Mouse (Mus musculus) liver, embryonic 16.5 days (tissue): ENCODE measurements around the gene Lrch4. TPM values are rescaled to one million over a fixed set of nuclear protein-coding genes. Genes with fewer than 3 reads are reported as not detected.

ENCODE experiments used
- ATAC-seq: fragments of 200-750 bp; cut with Nextera tagmentation; 2 replicates; pipeline ENCODE4 v1.8.0; 2017; ENCODE audit warnings: low read depth, mild to moderate bottlenecking, moderate number of reproducible peaks, moderate library complexity
- H3K27ac ChIP-seq: fragments of 300-500 bp; sonication (generic); 2 replicates; pipeline ENCODE4 v1.5.1; 2014; ENCODE audit warnings: mild to moderate bottlenecking, low read length
- H3K27me3 ChIP-seq: fragments of 300-500 bp; sonication (generic); 2 replicates; pipeline ENCODE4 v1.6.1; 2014; ENCODE audit warnings: low read depth, low read length, mixed read lengths; ENCODE audit not compliant: control insufficient read depth, insufficient read depth
- H3K36me3 ChIP-seq: fragments of 300-500 bp; sonication (generic); 2 replicates; pipeline ENCODE4 v1.6.1; 2014; ENCODE audit warnings: mild to moderate bottlenecking; ENCODE audit not compliant: control insufficient read depth, insufficient read depth
- H3K4me1 ChIP-seq: fragments of 300-500 bp; sonication (generic); 2 replicates; pipeline ENCODE4 v1.6.1; 2014; ENCODE audit warnings: low read depth, low read length, mixed read lengths; ENCODE audit not compliant: control insufficient read depth
- H3K4me2 ChIP-seq: fragments of 300-500 bp; sonication (generic); 2 replicates; pipeline ENCODE4 v1.6.1; 2014; ENCODE audit warnings: low read depth, low read length, mixed read lengths
- H3K4me3 ChIP-seq: fragments of 300-500 bp; sonication (generic); 2 replicates; pipeline ENCODE4 v1.5.1; 2014; ENCODE audit warnings: low read depth, mild to moderate bottlenecking, low read length
- H3K9ac ChIP-seq: fragments of 300-500 bp; sonication (generic); 2 replicates; pipeline ENCODE4 v1.6.1; 2014; ENCODE audit warnings: low read depth, low read length
- H3K9me3 ChIP-seq: fragments of 300-500 bp; sonication (generic); replicated peaks from 2 replicates; pipeline ENCODE4 v1.6.1; 2016; ENCODE audit warnings: low read length; ENCODE audit not compliant: control insufficient read depth
- WGBS: fragments of 180-500 bp; shearing (Covaris S2); extraction: QIAGEN DNeasy Blood & Tissue Kit; methylation state at CpG from one replicate; pipeline ENCODE4 v1.1.7; 2014; ENCODE audit not compliant: insufficient replicate concordance; 5-methylcytosine and 5-hydroxymethylcytosine counted together
- polyA plus RNA-seq: library from polyadenylated mRNA; unstranded; fragments of >200 nt; fragmentation: Nextera tagmentation; extraction: Ambion mirVana; gene quantifications from 2 replicates; pipeline ENCODE4 v1.2.1, GENCODE M21; 2015

Gene Lrch4
- polyA plus RNA-seq, 1 experiment from 2014 or later = 25.1 TPM

- Histone ChIP-seq H3K27me3 (no peaks in the 10 kb centered on the region), H3K9ac (no peak overlapping the region), H3K4me3 (no peak overlapping the region), H3K27ac (peak overlapping the region; percentile 45; the same call in 1 of the 2 replicates), H3K4me1 (peaks cover 29% of the 10 kb centered on the region), H3K36me3 (no peaks in the 10 kb centered on the region), H3K4me2 (no peak overlapping the region), H3K9me3 (no peaks in the 10 kb centered on the region)
- 71% methylated on average over 6 of the region's 6 CpGs for WGBS
- no peak for ATAC-seq
Measured at GRCm38 (mm10) chr5:137597625-137598024, 31.3 kb upstream of the Lrch4 start.

DNA sequence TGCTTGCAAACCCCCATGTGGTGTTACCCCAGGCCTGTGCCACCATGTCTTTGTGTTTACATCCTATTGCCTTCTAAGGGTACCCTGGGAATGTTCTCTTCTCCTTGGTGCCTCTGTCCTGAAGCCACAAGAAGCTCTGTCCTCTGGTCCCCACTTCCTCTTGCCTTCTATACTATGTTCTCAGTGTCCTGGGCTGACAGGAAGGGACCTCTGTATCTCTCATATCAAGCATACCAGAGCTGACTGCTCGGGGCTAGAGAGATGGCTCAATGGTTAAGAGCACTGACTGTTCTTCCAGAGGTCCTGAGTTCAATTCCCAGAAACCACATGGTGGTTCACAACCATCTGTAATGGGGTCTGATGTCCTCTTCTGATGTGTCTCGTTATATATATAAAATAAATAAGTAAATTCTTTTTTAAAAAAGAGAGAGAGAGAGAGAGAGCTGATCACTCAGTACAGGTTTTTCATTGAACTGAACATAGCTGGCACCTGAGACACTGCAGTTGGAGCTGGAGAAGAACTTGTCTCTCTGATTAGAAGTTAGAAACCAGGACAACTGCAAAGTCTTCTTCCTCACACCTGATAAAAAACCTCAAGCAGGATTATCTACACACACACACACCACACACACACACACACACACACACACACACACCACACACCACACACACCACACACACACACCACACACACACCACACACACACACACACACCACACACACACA is 30.7 kb upstream of the Lrch4 start:
- Histone ChIP-seq H3K27me3 (no peaks in the 10 kb centered on the region), H3K27ac (peak overlapping the region; percentile 45; the same call in 1 of the 2 replicates), H3K4me1 (peaks cover 31% of the 10 kb centered on the region), H3K9ac (no peak overlapping the region), H3K36me3 (no peaks in the 10 kb centered on the region), H3K4me2 (no peak overlapping the region), H3K4me3 (no peak overlapping the region), H3K9me3 (no peaks in the 10 kb centered on the region)
- ATAC-seq = no peak
- WGBS = 29% methylated on average over 2 of the region's 2 CpGs

DNA sequence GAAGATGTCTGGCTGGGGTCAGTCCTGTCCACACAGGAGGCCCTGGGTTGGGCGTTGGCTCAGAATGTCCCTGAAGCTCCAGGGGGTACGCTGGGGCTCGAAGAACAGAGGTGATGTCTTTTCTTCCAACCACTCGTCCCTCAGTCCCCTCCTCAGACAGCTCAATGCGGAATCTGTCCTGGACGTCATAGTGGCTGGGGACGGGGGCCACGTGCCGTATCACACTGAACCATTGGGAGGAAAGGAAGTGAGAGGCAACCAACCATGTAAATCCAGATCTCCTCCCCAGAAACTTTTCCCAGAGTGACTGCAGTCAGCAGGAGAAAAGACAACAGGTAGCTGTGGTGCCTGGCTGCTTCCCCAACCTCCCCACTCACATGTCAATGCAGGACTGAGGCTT is 29.3 kb upstream of the Lrch4 start:
- Histone ChIP-seq H3K4me1 (peaks cover 34% of the 10 kb centered on the region), H3K4me2 (peak overlapping the region; percentile 99), H3K27ac (peak overlapping the region; percentile 91), H3K9me3 (no peaks in the 10 kb centered on the region), H3K27me3 (no peaks in the 10 kb centered on the region), H3K9ac (peak overlapping the region; percentile 91), H3K36me3 (no peaks in the 10 kb centered on the region), H3K4me3 (peak overlapping the region; percentile 81)
- WGBS = 21% methylated on average over 9 of the region's 9 CpGs
- no peak for ATAC-seq

- H3K27ac ChIP-seq = peak overlapping the region; percentile 91
- peak; percentile 26 for ATAC-seq
- H3K36me3 ChIP-seq = no peaks in the 10 kb centered on the region
- peaks cover 38% of the 10 kb centered on the region for H3K4me1 ChIP-seq
- under 1% methylated on average over 19 of the region's 19 CpGs for WGBS
- no peaks in the 10 kb centered on the region for H3K9me3 ChIP-seq
- no peaks in the 10 kb centered on the region for H3K27me3 ChIP-seq
- H3K4me2 ChIP-seq = peak overlapping the region; percentile 99
- peak overlapping the region; percentile 81 for H3K4me3 ChIP-seq
- H3K9ac ChIP-seq = peak overlapping the region; percentile 91
Measured at GRCm38 (mm10) chr5:137600281-137600618, 28.7 kb upstream of the Lrch4 start.

- Histone ChIP-seq H3K9me3 (no peaks in the 10 kb centered on the region), H3K27ac (peak within 1 kb of the TSS; percentile 91), H3K36me3 (no peaks in the 10 kb centered on the region), H3K9ac (peak within 1 kb of the TSS; percentile 91), H3K27me3 (no peaks in the 10 kb centered on the region), H3K4me2 (peak within 1 kb of the TSS; percentile 99), H3K4me1 (peaks cover 43% of the 10 kb centered on the region), H3K4me3 (peak within 1 kb of the TSS; percentile 81)
- peak; percentile 93 for ATAC-seq
- under 1% methylated on average over 41 of the region's 41 CpGs for WGBS
Measured at GRCm38 (mm10) chr5:137600619-137601364, 28.1 kb upstream of the Lrch4 start, which contains the start of gene Mospd3. TSS of gene Mospd3 (minus strand) at chr5:137601058.

DNA sequence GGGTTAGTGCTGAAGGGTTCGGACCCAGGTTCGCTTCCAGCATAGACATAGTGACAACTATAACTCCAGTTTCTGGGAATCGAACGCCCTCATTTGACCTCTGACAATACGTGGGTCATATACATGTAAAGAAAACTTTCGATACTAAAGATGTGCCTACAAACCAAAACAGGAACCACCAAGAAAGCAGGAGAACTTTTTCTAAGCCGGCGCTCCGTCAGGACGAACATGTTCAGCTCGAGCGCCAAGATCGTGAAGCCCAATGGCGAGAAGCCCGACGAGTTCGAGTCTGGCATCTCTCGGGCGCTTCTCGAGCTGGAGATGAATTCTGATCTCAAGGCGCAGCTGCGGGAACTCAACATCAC is 27.6 kb upstream of the Lrch4 start:
- no peak for ATAC-seq
- Histone ChIP-seq H3K4me1 (peaks cover 45% of the 10 kb centered on the region), H3K27ac (peak overlapping the region; percentile 91), H3K4me2 (peak overlapping the region; percentile 99), H3K27me3 (no peaks in the 10 kb centered on the region), H3K36me3 (no peaks in the 10 kb centered on the region), H3K4me3 (peak overlapping the region; percentile 81), H3K9ac (peak overlapping the region; percentile 71), H3K9me3 (no peaks in the 10 kb centered on the region)
- under 1% methylated on average over 22 of the region's 22 CpGs for WGBS

- no peaks in the 10 kb centered on the region for H3K36me3 ChIP-seq
- H3K27me3 ChIP-seq = no peaks in the 10 kb centered on the region
- no peak overlapping the region for H3K4me3 ChIP-seq
- no peak overlapping the region for H3K4me2 ChIP-seq
- no peak overlapping the region for H3K9ac ChIP-seq
- ATAC-seq = no peak
- WGBS = 46% methylated on average over 26 of the region's 26 CpGs
- no peaks in the 10 kb centered on the region for H3K9me3 ChIP-seq
- H3K27ac ChIP-seq = no peak overlapping the region
- H3K4me1 ChIP-seq = peaks cover 30% of the 10 kb centered on the region
Measured at GRCm38 (mm10) chr5:137607860-137608653, 20.9 kb upstream of the Lrch4 start.

- H3K36me3 ChIP-seq = no peaks in the 10 kb centered on the region
- H3K4me3 ChIP-seq = no peak overlapping the region
- 53% methylated on average over 23 of the region's 23 CpGs for WGBS
- H3K27ac ChIP-seq = no peak overlapping the region
- no peak overlapping the region for H3K4me2 ChIP-seq
- H3K9me3 ChIP-seq = no peaks in the 10 kb centered on the region
- H3K9ac ChIP-seq = no peak overlapping the region
- peaks cover 28% of the 10 kb centered on the region for H3K4me1 ChIP-seq
- ATAC-seq = no peak
- no peaks in the 10 kb centered on the region for H3K27me3 ChIP-seq
Measured at GRCm38 (mm10) chr5:137608654-137609190, 20.2 kb upstream of the Lrch4 start.
